Mouse (Mus musculus): ENCODE measurements around the gene Ms4a15. TPM values are rescaled to one million over a fixed set of nuclear protein-coding genes. Genes with fewer than 3 reads are reported as not detected.

Gene Ms4a15
- total RNA-seq, 2 experiments from 2014 or later: not detected

DNA sequence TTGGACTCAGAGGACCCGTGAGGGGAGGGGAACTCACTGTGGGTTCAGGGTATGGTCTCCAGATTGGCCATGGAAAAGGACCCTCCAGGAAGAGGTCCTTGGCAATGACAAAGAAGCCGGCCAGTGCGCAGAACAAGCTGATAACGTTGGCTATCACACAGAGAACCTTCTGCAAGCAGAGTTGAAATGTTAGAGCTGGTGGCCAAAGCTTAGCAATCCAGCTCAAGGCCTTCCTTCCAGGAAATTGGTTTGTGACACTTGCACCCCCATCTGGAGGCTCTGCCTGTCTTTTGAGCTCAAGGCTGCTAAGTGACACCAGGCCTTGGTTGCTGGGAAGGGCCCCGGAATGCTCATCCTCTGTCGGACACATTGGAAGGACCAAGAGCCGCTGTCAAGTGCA is 27.3 kb downstream of the Ms4a15 start:
- no peak for DNase-seq (ENCODE audit: low spot score in 2 of 2)

DNA sequence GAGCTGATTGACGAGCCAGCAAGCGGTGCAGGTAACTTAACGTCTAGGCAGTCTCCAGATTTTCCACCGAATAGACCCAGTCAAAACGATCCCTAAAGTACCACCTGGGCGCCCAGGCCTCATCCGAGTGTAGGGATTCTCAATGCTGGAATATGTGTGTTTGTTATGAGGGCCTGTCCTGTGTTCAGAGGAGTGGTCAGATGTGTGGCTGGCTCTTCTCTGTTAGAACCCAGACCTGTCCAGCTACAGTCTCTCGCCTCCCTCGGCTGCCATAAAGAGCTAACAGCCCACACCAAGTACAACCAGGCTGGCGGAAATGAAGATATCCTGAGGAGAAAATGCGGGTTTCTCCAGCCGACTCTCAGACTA is 33.1 kb downstream of the Ms4a15 start:
- no peak for DNase-seq (ENCODE audit: low spot score in 2 of 2)

DNA sequence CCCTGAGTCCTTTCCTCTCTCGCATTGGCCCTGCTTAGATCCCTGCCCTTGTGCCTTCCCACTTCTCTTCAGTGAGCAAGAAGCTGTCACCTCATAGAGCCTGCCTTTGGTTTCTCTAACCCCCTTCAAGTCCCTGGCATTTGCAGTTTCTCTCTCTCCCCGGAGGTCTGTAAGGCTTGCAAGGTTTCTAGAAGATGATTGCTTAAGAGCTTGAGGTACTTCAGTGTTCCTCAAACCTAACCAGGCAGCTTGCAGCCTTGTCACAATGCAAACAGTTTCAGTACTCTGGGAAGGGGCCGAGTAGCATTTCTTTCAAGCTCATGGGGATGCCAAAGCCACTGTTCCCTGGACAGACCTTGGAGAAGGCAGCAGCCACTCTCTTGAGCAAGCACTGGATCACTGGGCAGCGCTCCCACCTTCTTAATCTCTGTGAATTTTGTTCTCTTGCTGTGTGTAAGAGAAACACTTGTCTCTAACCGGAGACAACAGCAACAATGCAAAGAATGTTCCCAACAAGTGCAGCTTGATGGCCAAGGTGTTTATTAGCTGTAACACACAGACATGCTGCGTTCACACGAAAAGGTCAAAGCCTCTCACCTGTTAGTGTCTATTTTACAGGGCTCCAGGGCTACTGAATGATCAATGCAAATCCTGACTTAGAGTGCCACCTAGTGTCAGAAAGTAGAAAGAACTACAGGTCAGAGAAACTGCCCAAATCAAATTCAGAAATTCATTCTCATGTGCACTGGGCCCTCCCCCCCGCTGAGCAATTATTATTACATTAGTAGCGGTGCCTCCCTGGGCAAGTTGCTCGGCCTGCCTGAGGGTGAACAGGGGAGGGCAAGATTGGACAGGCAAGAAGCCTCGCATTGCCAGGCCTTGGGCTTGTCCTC is 33.7 kb downstream of the Ms4a15 start:
- DNase-seq (ENCODE audit: low spot score in 2 of 2): peak in 1 of 2 experiments; percentile 73

DNA sequence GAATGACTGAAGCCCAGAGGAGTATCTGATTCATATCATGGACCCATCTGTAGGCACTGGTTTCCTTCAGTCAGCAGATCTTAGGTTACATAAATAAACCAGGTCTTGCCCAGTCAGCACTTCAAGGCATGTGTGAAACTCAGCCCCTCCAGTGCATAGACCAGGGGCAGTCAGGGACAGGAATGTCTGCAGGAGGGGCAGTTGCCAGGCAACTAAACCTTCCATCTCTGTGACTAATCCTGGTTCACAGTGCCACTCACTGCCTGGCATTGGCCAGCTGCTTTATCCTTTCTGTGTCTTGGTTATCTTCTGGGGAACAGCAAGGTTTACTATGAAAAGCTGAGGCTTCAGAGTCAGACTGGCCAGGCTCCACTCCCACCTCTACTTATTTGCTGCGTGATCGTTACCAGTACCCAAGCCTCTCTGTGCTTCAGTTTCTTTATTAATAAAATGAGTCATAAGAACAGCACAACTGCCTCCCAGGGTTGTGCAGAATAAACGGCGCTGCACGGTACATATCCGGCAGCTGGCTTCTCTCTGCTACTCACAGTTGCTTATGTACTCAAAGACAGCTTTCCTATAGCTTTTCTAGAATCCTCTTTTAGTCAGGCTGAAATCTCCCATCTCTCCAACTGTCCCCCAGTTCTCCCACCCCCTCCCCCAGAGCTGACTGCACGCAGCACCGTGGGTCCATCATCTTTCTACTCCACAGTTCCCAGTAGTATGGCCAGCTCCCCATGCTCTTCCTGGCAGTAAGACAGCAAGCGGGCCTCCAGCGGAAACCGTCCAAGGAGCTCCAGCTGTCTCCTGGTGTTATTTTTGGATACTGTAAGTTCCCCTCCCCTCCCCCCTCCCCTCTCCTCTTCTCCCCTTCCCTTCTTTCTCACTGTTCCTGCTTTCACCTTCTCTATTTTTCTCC is 40.8 kb downstream of the Ms4a15 start:
- DNase-seq (ENCODE audit: low spot score in 2 of 2): peak in 1 of 2 experiments; percentile 26

DNA sequence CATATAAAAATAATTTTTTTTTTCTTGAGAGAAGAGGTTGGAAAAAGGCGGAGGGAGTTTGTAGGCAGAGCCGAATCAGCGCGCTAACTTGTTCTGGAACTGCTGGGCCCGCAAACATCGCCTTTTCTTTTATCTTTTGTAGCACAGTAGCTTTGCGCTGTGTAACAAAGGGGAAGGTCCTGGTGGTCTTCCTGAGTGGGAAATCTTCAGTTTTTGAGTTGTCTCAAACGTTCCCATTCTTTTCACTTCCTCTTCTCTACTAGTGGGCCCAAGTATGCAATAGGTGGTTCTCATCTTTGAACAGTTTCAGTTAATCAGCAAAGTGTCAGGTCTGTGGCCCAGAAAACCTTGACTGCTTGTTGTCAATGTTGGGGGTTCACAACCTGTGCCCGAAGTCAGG is 43.5 kb downstream of the Ms4a15 start:
- no peak for DNase-seq (ENCODE audit: low spot score in 2 of 2)

DNA sequence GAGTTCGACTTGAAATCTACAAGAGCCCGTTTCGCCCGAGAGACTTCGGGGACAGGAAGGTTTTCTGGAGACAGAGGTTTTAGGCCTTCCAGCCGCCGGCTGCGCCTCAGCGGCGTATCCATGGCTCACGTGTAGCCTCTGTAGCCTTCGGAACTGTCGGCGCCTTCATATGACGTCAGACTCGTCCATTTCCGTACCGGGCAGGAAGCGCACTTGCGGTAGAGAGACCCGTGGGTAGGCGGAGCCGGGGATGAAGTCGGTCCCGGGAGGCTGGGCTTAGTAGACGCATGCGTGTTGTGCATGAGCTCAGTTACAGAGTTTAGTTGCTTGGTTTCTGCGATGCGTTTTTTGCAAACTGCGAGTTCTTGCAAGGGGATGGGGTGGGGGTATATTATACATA is 43.9 kb downstream of the Ms4a15 start, which contains the start of gene Ccdc86:
Gene Ccdc86, minus strand, starts transcription at position 155 of the 400 bp plus-strand sequence.
- DNase-seq (ENCODE audit: low spot score in 2 of 2): peak; percentile 92 to 98

DNA sequence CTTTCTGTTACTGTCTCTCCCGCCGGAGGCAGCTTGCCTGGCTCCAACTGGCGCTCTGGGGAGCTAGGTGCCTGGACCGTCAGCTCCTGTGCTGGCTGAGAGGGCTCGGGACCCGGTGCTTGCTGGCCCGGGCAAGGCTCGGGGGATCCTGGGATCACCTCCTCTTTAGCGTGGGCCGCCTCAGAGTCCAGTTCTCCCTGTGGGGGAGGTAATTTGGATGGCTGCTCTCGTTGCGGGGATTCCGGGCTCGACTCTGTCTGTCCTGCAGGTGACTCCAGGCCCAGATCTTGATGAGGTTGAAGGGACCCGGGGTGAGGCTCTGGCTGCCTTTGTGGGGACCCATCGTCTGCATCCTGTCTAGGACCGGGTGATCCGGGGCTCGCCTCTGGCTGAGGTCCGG is 44.6 kb downstream of the Ms4a15 start:
- DNase-seq (ENCODE audit: low spot score in 2 of 2): no peak

DNA sequence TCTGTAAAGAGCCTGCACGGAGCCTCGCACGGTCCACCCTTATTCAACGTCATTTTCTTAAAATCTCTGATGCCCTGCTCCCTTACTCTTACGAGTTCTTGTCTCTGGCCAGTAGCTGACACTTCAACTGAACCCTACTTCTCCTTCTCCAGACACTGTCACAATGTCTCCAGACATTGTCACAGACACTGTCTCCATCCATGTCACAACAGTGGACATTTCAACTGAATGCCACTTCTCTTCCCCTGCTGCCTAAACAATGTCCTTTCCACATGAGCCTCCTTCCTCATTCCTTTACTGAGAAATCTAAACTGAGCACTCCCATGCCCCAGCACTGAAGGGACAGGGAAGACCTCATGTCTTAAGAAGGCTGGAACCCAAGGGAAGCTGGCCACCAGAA is 45.8 kb downstream of the Ms4a15 start:
- no peak for DNase-seq (ENCODE audit: low spot score in 2 of 2)

DNA sequence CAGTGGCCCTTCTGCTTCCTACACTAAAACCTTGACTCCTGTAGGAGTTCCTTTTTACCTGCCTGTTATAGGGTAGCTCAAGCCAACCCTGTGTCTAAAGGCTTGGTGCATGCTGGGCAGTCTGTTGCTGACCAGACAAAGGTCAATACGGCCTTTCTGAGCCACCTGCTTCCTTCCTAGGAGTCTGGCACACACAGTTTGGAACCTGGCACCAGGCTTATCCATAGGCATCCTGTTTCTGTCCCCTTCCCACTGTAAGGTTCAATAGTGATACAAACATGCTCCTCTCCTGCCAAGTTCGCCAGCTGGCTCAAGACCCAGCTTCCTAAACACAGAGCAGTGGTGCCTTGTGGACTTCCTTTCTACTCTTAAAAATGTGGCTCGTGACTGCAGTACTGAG is 46.5 kb downstream of the Ms4a15 start:
- no peak for DNase-seq (ENCODE audit: low spot score in 2 of 2)

DNA sequence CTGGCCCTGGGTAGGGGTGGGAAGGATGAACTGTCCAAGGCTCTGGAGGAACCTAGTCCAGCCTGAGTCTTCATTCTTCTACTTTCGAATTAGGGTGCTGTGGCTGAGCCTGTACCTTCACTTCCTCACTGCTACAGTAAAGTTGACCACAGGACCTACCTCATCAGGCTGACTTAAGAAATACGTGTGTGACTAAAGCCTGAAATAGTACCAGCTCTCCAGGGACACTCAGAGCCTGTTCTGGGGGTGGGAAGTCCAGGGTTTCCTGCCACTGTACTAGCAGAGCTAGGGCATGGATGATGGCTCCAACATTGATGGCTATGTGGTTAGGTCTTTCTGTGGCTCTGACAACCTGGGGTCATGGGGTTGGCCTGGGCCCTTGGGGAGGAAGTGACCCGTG is 49.1 kb downstream of the Ms4a15 start:
- DNase-seq (ENCODE audit: low spot score in 2 of 2): no peak

DNA sequence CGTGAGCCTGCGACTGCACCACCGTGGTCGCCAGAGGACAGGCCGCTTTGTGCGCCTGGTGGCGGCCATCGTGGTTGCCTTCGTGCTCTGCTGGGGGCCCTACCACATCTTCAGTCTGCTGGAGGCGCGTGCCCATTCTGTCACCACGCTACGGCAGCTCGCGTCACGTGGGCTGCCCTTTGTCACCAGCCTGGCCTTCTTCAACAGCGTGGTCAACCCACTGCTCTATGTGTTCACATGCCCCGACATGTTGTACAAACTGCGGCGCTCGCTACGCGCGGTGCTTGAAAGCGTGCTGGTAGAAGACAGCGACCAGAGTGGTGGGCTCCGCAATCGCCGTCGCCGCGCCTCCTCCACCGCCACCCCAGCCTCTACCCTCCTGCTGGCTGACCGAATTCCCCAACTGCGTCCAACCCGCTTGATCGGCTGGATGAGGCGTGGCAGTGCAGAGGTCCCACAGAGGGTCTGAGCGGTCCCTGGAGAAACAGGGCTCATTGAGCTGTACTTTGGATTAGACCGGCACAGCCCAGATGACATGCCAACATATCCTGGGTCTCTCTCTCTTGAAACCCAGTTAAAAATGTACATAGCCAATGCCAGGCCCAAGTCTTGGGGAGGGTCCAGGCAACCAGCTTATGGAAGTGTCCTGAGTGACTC is 52.1 kb downstream of the Ms4a15 start:
- DNase-seq (ENCODE audit: low spot score in 2 of 2): peak in 1 of 2 experiments; percentile 33

DNA sequence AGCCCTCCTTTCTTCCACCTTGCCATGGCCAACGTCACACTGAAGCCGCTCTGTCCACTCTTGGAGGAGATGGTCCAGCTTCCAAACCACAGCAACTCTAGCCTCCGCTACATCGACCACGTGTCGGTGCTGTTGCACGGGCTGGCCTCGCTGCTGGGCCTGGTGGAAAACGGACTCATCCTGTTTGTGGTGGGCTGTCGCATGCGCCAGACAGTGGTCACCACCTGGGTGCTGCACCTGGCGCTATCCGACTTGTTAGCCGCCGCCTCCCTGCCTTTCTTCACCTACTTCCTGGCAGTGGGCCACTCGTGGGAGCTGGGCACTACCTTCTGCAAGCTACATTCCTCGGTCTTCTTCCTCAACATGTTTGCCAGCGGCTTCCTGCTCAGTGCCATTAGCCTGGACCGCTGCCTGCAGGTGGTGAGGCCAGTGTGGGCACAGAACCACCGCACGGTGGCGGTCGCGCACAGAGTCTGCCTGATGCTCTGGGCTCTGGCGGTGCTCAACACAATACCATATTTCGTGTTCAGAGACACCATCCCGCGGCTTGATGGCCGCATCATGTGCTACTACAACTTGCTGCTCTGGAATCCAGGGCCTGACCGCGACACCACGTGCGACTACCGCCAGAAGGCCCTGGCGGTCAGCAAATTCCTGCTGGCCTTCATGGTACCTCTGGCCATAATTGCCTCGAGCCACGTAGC is 52.8 kb downstream of the Ms4a15 start:
- DNase-seq (ENCODE audit: low spot score in 2 of 2): peak; percentile 58 to 65

DNA sequence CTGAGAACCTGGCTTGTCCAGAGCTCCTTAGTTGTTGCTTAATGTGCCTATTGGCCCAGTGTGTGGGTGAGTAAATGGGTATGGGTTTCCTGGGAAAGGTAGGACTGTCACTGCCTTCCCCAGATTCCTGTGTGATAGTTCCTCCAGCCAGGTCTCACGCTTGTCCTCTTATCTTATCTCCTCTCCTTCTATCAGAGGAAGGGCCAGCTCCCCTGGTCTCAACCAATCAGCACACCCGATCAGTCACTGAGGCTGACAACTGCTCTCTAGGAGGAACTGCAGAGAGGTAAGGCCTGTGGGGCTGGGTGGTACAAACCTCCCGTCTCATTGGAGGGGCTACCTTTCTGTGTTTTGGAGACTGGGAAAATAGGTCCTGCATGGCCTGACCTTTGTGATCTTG is 54.3 kb downstream of the Ms4a15 start:
- DNase-seq (ENCODE audit: low spot score in 2 of 2): no peak

DNA sequence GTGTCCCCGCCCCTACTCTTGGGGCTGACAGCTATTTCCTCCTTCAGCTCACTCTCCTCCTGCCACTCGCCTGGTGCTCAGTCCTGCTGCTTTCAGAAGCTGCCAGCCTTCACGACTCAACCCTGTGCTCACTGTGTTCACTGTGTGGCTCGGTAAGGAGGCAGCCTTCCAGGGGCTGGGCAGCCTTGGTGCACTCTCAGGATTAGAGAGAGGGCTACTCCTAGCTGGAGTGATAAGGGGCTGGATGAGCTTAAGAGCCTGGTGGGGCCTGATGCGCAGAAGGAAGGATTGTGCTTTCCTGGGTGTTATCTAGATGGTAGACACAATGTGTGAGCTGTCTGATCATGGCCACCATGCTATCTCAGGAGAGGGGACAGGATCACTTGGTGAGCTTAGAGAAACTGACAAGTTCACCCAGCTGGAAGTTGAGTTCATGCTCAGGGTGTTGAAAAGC is 55.9 kb downstream of the Ms4a15 start, which contains the start of gene Ptgdr2:
Gene Ptgdr2, plus strand, starts transcription at position 51 of the 454 bp plus-strand sequence.
- no peak for DNase-seq (ENCODE audit: low spot score in 2 of 2)

DNA sequence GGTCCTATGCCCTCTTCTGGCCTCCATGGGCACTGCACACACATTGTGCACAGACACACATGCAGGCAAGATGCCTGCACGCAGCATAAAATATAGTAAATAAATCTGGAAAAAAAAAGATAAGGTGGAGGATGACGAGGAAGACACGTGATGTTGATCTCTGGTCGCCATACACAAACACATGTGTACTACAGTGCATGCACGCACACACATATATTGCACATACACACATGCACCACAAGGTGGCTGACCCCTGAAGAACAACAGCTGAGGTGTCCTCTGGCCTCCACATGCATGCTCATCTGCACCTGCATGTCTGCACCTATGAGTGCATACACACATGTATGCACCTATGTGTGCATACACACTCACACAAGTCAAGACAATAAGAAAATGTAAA is 57.0 kb downstream of the Ms4a15 start:
- DNase-seq (ENCODE audit: low spot score in 2 of 2): no peak

DNA sequence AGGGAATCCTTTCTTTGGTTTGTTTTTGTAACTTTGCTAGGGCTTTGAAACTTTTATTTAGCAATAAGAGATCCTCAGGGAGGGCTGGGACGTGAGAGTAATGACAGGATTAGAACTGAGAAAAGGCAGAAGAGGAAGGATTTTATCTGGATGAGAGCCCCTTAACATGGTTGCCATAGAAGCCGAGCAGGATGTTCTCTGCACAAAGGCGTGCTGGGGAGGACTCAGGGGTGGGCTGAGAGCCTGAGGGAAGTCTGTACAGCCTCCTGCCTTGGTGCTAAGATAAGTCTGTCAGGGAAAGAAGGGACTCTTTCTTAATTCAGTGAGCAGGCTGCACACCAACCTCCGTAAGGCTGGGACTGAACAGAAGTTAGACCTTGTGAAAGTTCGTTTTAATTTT is 58.0 kb downstream of the Ms4a15 start:
- peak in 1 of 2 experiments; percentile 41 for DNase-seq (ENCODE audit: low spot score in 2 of 2)

DNA sequence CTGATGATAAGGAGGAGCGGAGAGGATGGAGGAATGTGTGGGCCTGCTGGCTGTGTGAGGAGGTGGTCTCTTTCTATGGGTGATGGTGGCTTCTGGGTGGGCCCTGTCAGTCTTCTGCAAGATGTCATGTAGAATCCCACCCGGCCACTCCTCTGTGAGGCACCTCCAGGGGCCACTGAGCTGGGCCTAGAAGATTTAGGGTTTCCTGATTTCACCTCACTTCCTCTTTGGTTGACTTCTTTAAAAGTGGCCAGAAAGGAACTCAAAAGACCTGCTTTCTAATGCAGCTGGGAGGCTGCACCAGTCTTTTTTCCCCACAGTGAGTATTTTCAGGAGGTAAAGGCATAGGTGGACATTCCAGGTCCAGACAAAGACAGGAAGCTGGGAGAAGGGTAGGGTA is 62.4 kb downstream of the Ms4a15 start:
- no peak for DNase-seq (ENCODE audit: low spot score in 2 of 2)
